Mouse (Mus musculus): Measurements from ENCODE around the gene Riiad1.

The Riiad1 gene

GRCm38 (mm10) chr3:94480291-94480884 is at the start of gene Riiad1:
Riiad1 (minus strand) TSS chr3:94480341.
- peak; percentile 25 for DNase-seq

GRCm38 (mm10) chr3:94526731-94527130 is 46.6 kb upstream of the Riiad1 start:
- no peak for DNase-seq

GRCm38 (mm10) chr3:94506664-94507063 is 26.5 kb upstream of the Riiad1 start:
- DNase-seq = no peak

- peak; percentile 45 for DNase-seq
Observed at GRCm38 (mm10) chr3:94502243-94502642, 22.1 kb upstream of the Riiad1 start.

GRCm38 (mm10) chr3:94497162-94497561 is 17.0 kb upstream of the Riiad1 start:
- no peak for DNase-seq

GRCm38 (mm10) chr3:94487581-94487980 is 7.4 kb upstream of the Riiad1 start:
- DNase-seq = no peak

- DNase-seq = no peak
Observed at GRCm38 (mm10) chr3:94485922-94486321, 5.8 kb upstream of the Riiad1 start.

GRCm38 (mm10) chr3:94483790-94484439 is 3.8 kb upstream of the Riiad1 start:
- no peak for DNase-seq

- no peak for DNase-seq
Observed at GRCm38 (mm10) chr3:94482764-94483385, 2.7 kb upstream of the Riiad1 start.

GRCm38 (mm10) chr3:94481429-94481828 is 1.3 kb upstream of the Riiad1 start:
- DNase-seq = no peak

- peak; percentile 62 for DNase-seq
Observed at GRCm38 (mm10) chr3:94479564-94479963, 577 bp downstream of the Riiad1 start.

- DNase-seq = no peak
Observed at GRCm38 (mm10) chr3:94478591-94479169, 1.5 kb downstream of the Riiad1 start.

- DNase-seq = no peak
Observed at GRCm38 (mm10) chr3:94477981-94478422, 2.1 kb downstream of the Riiad1 start, which contains the start of gene Celf3. Celf3 (plus strand) TSS chr3:94478295.

GRCm38 (mm10) chr3:94477444-94477843 is 2.7 kb downstream of the Riiad1 start:
- no peak for DNase-seq

GRCm38 (mm10) chr3:94476301-94477035 is 3.7 kb downstream of the Riiad1 start:
- DNase-seq = peak; percentile 32

GRCm38 (mm10) chr3:94473567-94474232 is 6.4 kb downstream of the Riiad1 start:
- no peak for DNase-seq

- DNase-seq = no peak
Observed at GRCm38 (mm10) chr3:94473115-94473505, 7.0 kb downstream of the Riiad1 start.

- peak; percentile 55 for DNase-seq
Observed at GRCm38 (mm10) chr3:94472447-94473114, 7.6 kb downstream of the Riiad1 start.

GRCm38 (mm10) chr3:94468931-94469330 is 11.2 kb downstream of the Riiad1 start:
- no peak for DNase-seq

- DNase-seq = no peak
Observed at GRCm38 (mm10) chr3:94465632-94466430, 14.3 kb downstream of the Riiad1 start.
